Mouse (Mus musculus) left cerebral cortex, postnatal 4 days (tissue): ENCODE data around the gene Gm10803. TPM values are rescaled to one million over a fixed set of nuclear protein-coding genes. Genes with fewer than 3 reads are reported as not detected.

Experiments used
- DNase-seq: peaks from one replicate; pipeline ENCODE4 v3.0.0-alpha.2; 2022
- intact Hi-C: fragments of 180-260 bp; cut with DNase I; formaldehyde crosslinking; loops from one replicate; pipeline ENCODE4 v1.15.1; 2025
- total RNA-seq, 2 experiments: library from RNA; stranded (reverse); gene quantifications; 2 replicates each; pipeline ENCODE4 v1.2.3; 2021

Gene Gm10803
- total RNA-seq, 2 experiments from 2014 or later: not detected

DNA sequence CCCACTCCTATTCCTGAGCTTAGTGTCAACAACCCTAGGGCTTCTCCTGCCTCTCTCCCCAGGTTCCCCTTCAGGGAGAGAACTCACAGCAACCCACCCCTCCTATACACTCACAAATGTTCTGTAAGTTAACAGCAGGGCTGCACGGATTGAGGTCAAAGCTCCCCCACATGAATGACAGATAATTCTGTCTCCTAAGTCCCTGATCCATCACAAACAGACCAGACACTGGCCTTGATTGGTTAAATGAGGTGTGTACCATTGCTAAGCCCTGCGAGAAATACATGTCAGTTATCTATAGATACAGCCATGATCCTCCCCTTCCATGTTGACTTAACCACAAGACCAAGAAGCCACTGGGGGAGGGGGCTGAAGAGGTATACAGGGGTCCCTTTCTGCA lies 31.3 kb downstream of the Gm10803 start:
- intact Hi-C loops: no loop called here
- no peak for DNase-seq

DNA sequence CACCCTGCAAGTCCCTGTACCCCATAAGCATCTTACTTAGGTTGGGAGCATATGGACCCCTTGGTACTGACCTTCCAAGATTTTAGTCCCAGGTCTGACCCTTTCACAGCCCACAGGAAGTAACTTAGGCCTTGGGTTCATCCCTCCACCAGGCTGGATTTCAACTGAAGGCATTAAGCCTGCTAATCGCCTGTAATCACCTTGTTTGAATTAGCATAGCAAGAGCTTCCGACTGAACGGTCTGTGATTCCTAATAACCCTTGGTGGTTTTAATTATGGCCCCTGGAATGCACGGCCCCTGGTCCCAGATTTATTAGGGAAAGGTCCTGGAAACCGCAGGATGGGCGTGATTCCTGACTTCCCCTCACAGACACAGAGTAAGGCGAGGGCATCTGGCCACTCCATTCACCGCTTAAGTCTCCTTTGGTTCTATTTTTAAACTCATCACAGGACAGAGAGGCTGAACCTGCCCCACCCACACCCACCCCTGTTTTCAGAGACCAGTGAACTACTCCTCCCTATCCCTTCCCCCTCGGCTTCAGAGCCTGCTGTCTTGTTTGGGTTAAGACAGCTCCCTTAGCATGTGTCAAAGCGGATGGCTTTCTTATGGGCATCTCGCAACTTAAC lies 31.9 kb downstream of the Gm10803 start:
- intact Hi-C loops: no loop called here
- DNase-seq: no peak

GRCm38 (mm10) chr2:93593121-93593520 lies 32.8 kb downstream of the Gm10803 start:
- DNase-seq: no peak
- intact Hi-C loops: no loop called here

- no peak for DNase-seq
- intact Hi-C loops: no loop called here
These were observed 36.8 kb downstream of the Gm10803 start for GRCm38 (mm10) chr2:93597145-93597544.

DNA sequence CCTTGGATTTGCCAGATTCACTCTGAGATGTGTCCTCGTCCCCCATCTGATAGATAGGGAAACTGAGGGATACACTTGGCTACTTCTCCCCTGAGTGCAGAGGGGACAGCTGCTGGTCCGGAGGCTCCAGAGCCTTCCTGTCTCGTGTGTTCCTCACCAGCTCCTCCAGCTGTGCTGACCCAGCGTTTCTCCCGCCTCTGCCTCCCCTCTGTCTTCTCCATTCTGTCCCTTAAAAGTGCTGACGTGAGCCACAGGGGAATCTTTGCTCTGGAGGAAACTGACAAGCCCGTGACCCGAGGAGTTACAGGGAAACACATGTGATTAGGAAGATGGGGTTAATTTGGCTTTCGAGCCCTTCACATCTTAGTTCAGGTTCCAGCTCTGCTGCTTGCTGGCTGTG lies 39.4 kb downstream of the Gm10803 start:
- no peak for DNase-seq
- intact Hi-C loops: no loop called here

GRCm38 (mm10) chr2:93604601-93605285 lies 44.4 kb downstream of the Gm10803 start:
- peak; percentile 66 for DNase-seq
- intact Hi-C loops: no loop called here

DNA sequence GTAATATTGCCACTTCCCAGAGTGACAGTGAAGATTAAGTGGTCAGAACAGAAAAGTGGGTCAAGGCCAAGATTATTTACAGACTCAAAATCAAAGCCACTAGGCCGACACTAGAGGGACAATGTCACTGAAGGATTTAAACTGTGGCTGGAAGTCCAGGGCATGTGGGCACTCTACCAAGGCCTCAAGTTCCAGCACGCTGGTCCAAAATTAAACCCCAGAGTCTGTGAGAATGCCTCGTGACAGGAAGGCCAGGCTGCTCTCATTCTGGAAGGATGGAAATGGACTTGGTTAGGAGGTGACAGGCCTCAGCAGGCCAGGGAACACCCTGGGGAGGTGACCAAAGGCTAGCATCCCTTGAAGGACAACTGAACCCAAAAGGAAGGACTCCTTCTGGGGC lies 48.4 kb downstream of the Gm10803 start:
- intact Hi-C loops: no loop called here
- no peak for DNase-seq

DNA sequence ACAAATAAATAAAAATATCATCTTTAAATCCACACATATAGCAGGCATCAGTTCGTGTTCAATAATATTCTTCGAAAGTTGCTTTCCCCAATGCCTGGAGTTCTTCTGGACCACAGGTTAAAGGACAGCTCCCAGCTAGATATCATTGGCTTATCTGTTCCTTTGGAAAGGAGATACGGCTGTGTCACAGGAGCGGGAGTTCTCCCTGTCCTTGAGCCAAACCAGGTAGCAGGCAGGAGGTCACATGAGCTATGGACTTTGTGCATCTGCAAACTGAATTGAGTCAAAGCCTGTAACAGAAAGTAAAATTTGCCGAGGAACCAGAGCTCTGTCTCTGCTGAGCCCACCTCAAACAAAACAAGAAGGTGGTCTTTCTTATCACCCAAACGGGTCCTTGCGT lies 52.7 kb downstream of the Gm10803 start:
- intact Hi-C loops: no loop called here
- DNase-seq: no peak

Other genes starting within 250 kb of the Gm10803 start
- gene Tspan18, start 226.1 kb upstream of the Gm10803 start, total RNA-seq: 10 to 100 TPM; 13.8 to 14.6 TPM
- 10 to 100 TPM; 15.4 to 17.4 TPM for gene Cd82, start 97.4 kb upstream of the Gm10803 start, total RNA-seq
- 1 to 10 TPM; 1.6 to 1.9 TPM for gene Alx4, start 81.8 kb downstream of the Gm10803 start, total RNA-seq